Comparison of ENCODE assay signal across 20 mouse cellular contexts in the genomic region with DNA sequence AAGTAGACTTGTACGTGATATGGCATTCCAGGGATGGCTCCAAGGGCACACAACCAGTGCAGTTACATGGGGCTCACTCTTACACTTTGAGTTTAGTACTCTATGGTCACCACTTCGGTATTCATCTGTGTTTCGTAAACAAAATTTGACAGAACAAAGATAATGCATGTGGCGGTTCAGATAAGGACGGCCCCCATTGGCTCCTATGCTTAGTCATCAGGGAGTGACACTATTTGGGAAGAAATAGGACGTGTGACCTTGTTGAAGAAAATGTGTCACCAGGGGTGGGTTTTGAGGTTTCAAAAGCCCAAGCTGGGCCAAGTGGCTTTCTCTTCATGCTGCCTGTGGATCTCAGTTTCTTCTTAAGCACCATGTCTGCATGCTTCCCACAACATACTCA. TPM values are rescaled to one million over a fixed set of nuclear protein-coding genes. Genes with fewer than 3 reads are reported as not detected.
DNase-seq lines count a peak whose midpoint lies in the region; ATAC-seq and TF ChIP-seq lines count a peak whose summit lies in the region.
"Had no signal": no experiment of that assay in that cellular context is flagged by ENCODE, and none has a peak within 500 bp of the region (broad histone marks: within the 10 kb centered on the region; RNA-seq: fewer than 3 reads in every experiment).

No protein-coding gene starts in this region.

- peak; percentile 19 for DNase-seq in adrenal gland, postnatal 14 days
- no peak for DNase-seq in adrenal gland, postnatal 10 days
- DNase-seq in MEL (ENCODE audit: low read depth, low spot score), result peak; percentile 58
- DNase-seq in liver, embryonic 14.5 days (ENCODE audit: low read depth in 3 of 3, low spot score in 3 of 3), result peak in 2 of 3 experiments; percentile 28 to 31
- DNase-seq in hindbrain, embryonic 11.5 days (ENCODE audit: low spot score), result no peak
- no peak for DNase-seq in gastrocnemius, adult 18-20 months (ENCODE audit: low spot score)
- DNase-seq: adrenal gland, postnatal 36 days; cerebellum, adult 11 months; cerebellum, adult 8-10 months; cerebellum, postnatal 14 days; gastrocnemius, postnatal 36 days; heart, adult 11 months; heart, postnatal 36 days had no signal

- peak overlapping the region; percentile 24 for H3K27ac ChIP-seq in MEL (ENCODE audit: control insufficient read depth, low read depth, low read length)
- no peak overlapping the region for H3K27ac ChIP-seq in liver, embryonic 14.5 days
- H3K27ac ChIP-seq in hindbrain, embryonic 11.5 days (ENCODE audit: low read depth, low read length), result no peak overlapping the region
- H3K27ac ChIP-seq: embryonic facial prominence, embryonic 12.5 days; forebrain, embryonic 13.5 days; heart, embryonic 13.5 days; hindbrain, embryonic 12.5 days had no signal

- peak; percentile 73 to 74 for TF ChIP-seq EP300 in MEL (IDR thresholded peaks at IDR 0.05; ENCODE audit: low read depth in 1 of 2, low read length in 2 of 2)
- TF ChIP-seq EP300 in liver, embryonic 14.5 days (IDR thresholded peaks at IDR 0.05; ENCODE audit: low read depth), result 0 out of 2 replicates have a peak, but pooled peaks have one; percentile 23

- H3K36me3 ChIP-seq in MEL (ENCODE audit: control insufficient read depth in 1 of 2, insufficient read depth in 2 of 2, low read length in 2 of 2), result peaks cover 0 to 23% of the 10 kb centered on the region in 2 experiments; a peak in 2 of 4 replicates
- H3K36me3 ChIP-seq in liver, embryonic 14.5 days (replicated peaks; ENCODE audit: control insufficient read depth, insufficient read depth, low read depth), result no peaks in the 10 kb centered on the region
- no peaks in the 10 kb centered on the region for H3K36me3 ChIP-seq in hindbrain, embryonic 11.5 days (ENCODE audit: control insufficient read depth, insufficient read depth, low read length)
- H3K36me3 ChIP-seq: embryonic facial prominence, embryonic 12.5 days; heart, embryonic 13.5 days; hindbrain, embryonic 12.5 days had no signal

- H3K4me1 ChIP-seq in MEL (ENCODE audit: control insufficient read depth in 1 of 2, insufficient read depth in 2 of 2, low read length in 2 of 2), result peaks cover 5 to 21% of the 10 kb centered on the region in 2 experiments; a peak in 3 of 4 replicates
- peaks cover 0 to 3% of the 10 kb centered on the region in 2 experiments; a peak in 1 of 4 replicates for H3K4me1 ChIP-seq in liver, embryonic 14.5 days (replicated peaks; ENCODE audit: control insufficient read depth in 2 of 2, insufficient read depth in 2 of 2, low read length in 1 of 2)
- H3K4me1 ChIP-seq in hindbrain, embryonic 11.5 days (replicated peaks; ENCODE audit: control insufficient read depth, insufficient read depth, low read length), result no peaks in the 10 kb centered on the region
- H3K4me1 ChIP-seq: embryonic facial prominence, embryonic 12.5 days; heart, embryonic 13.5 days; hindbrain, embryonic 12.5 days had no signal

- no peak overlapping the region for H3K4me3 ChIP-seq in MEL (ENCODE audit: control insufficient read depth in 1 of 2, insufficient read depth in 1 of 2, low read depth in 2 of 2, low read length in 2 of 2)
- H3K4me3 ChIP-seq in liver, embryonic 14.5 days (ENCODE audit: insufficient read depth in 1 of 2, low read depth in 2 of 2, low read length in 2 of 2), result no peak overlapping the region
- H3K4me3 ChIP-seq in hindbrain, embryonic 11.5 days (ENCODE audit: low read depth, low read length), result no peak overlapping the region
- H3K4me3 ChIP-seq: embryonic facial prominence, embryonic 12.5 days; forebrain, embryonic 13.5 days; heart, embryonic 13.5 days; hindbrain, embryonic 12.5 days had no signal

- TF ChIP-seq CTCF in MEL (IDR thresholded peaks at IDR 0.05 in 2 of 3, conservative IDR thresholded peaks at IDR 0.05 in 1 of 3; ENCODE audit: control insufficient read depth in 1 of 3, insufficient read depth in 1 of 3, low read depth in 2 of 3, low read length in 3 of 3, poor library complexity in 1 of 3, severe bottlenecking in 1 of 3), result no peak
- no peak for TF ChIP-seq CTCF in liver, embryonic 14.5 days (IDR thresholded peaks at IDR 0.05; ENCODE audit: low read depth)

- ATAC-seq in liver, embryonic 14.5 days (ENCODE audit: insufficient read depth), result no peak
- ATAC-seq in hindbrain, embryonic 11.5 days (ENCODE audit: low FRiP score), result no peak
- ATAC-seq in activated CD4-positive, CD25-positive, alpha-beta regulatory T cell, adult 4 months, result no peak
- ATAC-seq: forebrain, embryonic 13.5 days; hindbrain, embryonic 16.5 days; inflammation-experienced regulatory T-cells, adult 6 months had no signal

- TF ChIP-seq POLR2A in MEL (IDR thresholded peaks at IDR 0.05; ENCODE audit: control insufficient read depth in 1 of 2, insufficient read depth in 1 of 2, low read depth in 1 of 2, low read length in 2 of 2, poor library complexity in 1 of 2), result no peak

- no peak overlapping the region for H3K9ac ChIP-seq in MEL (ENCODE audit: control insufficient read depth, low read depth, low read length, poor library complexity, severe bottlenecking)
- H3K9ac ChIP-seq in liver, embryonic 14.5 days (replicated peaks), result no peak overlapping the region
- no peak overlapping the region for H3K9ac ChIP-seq in hindbrain, embryonic 11.5 days (ENCODE audit: low read depth, low read length)
- H3K9ac ChIP-seq: embryonic facial prominence, embryonic 12.5 days; forebrain, embryonic 13.5 days; heart, embryonic 13.5 days; hindbrain, embryonic 12.5 days had no signal

- H3K9me3 ChIP-seq in MEL (replicated peaks; ENCODE audit: insufficient read depth, low read length), result no peaks in the 10 kb centered on the region
- no peaks in the 10 kb centered on the region for H3K9me3 ChIP-seq in liver, embryonic 14.5 days (ENCODE audit: control insufficient read depth, low read length)
- H3K9me3 ChIP-seq in hindbrain, embryonic 11.5 days (ENCODE audit: control insufficient read depth, low read length), result no peaks in the 10 kb centered on the region
- H3K9me3 ChIP-seq: embryonic facial prominence, embryonic 12.5 days; forebrain, embryonic 13.5 days; heart, embryonic 13.5 days; hindbrain, embryonic 12.5 days had no signal

- H3K4me2 ChIP-seq in liver, embryonic 14.5 days (ENCODE audit: low read depth), result peak overlapping the region; percentile 24; the same call in 1 of the 2 replicates
- no peak overlapping the region for H3K4me2 ChIP-seq in hindbrain, embryonic 11.5 days (replicated peaks; ENCODE audit: low read depth, low read length)
- H3K4me2 ChIP-seq: embryonic facial prominence, embryonic 12.5 days; forebrain, embryonic 13.5 days; heart, embryonic 13.5 days; hindbrain, embryonic 12.5 days had no signal

- 37% methylated on average over 6 of the region's 6 CpGs for WGBS in liver, embryonic 14.5 days (ENCODE audit: insufficient replicate concordance)
- 91% methylated on average over 6 of the region's 6 CpGs for WGBS in hindbrain, embryonic 11.5 days

- no peak for TF ChIP-seq RAD21 in MEL (IDR thresholded peaks at IDR 0.05; ENCODE audit: low read depth, low read length)

- no peaks in the 10 kb centered on the region for H3K79me2 ChIP-seq in MEL (ENCODE audit: control insufficient read depth, insufficient read depth, low read length, poor library complexity)

- H3K27me3 ChIP-seq in MEL (ENCODE audit: control insufficient read depth in 1 of 2, insufficient read depth in 2 of 2, low read length in 2 of 2), result peaks cover 8 to 12% of the 10 kb centered on the region in 2 experiments; a peak in 3 of 4 replicates
- no peaks in the 10 kb centered on the region for H3K27me3 ChIP-seq in liver, embryonic 14.5 days (ENCODE audit: control insufficient read depth, insufficient read depth, low read length)
- no peaks in the 10 kb centered on the region for H3K27me3 ChIP-seq in hindbrain, embryonic 11.5 days (ENCODE audit: control insufficient read depth, insufficient read depth, low read length)
- H3K27me3 ChIP-seq: embryonic facial prominence, embryonic 12.5 days; forebrain, embryonic 13.5 days; heart, embryonic 13.5 days had no signal

TF ChIP-seq in MEL, 35 proteins besides CTCF, POLR2A, EP300 and RAD21 (continues in another document):
- no peak for TF ChIP-seq KAT2A (conservative IDR thresholded peaks at IDR 0.05; ENCODE audit: low read depth, low read length)
- no peak for TF ChIP-seq NELFE (IDR thresholded peaks at IDR 0.05; ENCODE audit: low read depth, low read length)
- no peak for TF ChIP-seq POLR2AphosphoS5 (IDR thresholded peaks at IDR 0.05; ENCODE audit: borderline replicate concordance, low read depth, low read length)
- peak; percentile 66 for TF ChIP-seq ETS1 (IDR thresholded peaks at IDR 0.05; ENCODE audit: low read depth, low read length)
- no peak for TF ChIP-seq E2F4 (IDR thresholded peaks at IDR 0.05; ENCODE audit: borderline replicate concordance, low read depth, low read length)
- TF ChIP-seq MAZ (IDR thresholded peaks at IDR 0.05; ENCODE audit: low read depth, low read length), result no peak
- TF ChIP-seq SMC3 (IDR thresholded peaks at IDR 0.05; ENCODE audit: low read depth, low read length), result no peak
- no peak for TF ChIP-seq ELF1 (IDR thresholded peaks at IDR 0.05; ENCODE audit: low read depth, low read length)
- TF ChIP-seq HCFC1 (IDR thresholded peaks at IDR 0.05; ENCODE audit: low read depth, low read length), result no peak

RNA-seq across cellular contexts. Expression of gene Ccnq, which starts 18.9 kb away (rescaled TPM):
- total RNA-seq in adrenal gland, postnatal 14 days (2021), result 34.1 and 35.6 TPM in 2 replicates
- total RNA-seq in adrenal gland, postnatal 10 days (2021), result 10 to 100 TPM; 29.1 to 33.7 TPM
- total RNA-seq in MEL (2012; rRNA removed), result 74.1 and 77.5 TPM in 2 replicates
- 10 to 100 TPM in 1 of 2 experiments, not detected in 1; 80.5 TPM for polyA plus RNA-seq in MEL (2012; ENCODE audit: insufficient read depth in 1 of 2, insufficient read length in 2 of 2, low read depth in 1 of 2, low replicate concordance in 2 of 2, missing spikeins in 1 of 2)
- polyA plus RNA-seq in liver, embryonic 14.5 days (2012; rRNA removed), result 18.3 and 21.0 TPM in 2 replicates
- 19.8 and 20.0 TPM in 2 replicates for polyA plus RNA-seq in liver, embryonic 14.5 days (2014; fragmentation: Nextera tagmentation; extraction: Ambion mirVana)
- polyA plus RNA-seq in hindbrain, embryonic 11.5 days (2014; fragmentation: Nextera tagmentation; extraction: Ambion mirVana), result 32.3 and 33.2 TPM in 2 replicates
- total RNA-seq in gastrocnemius, adult 18-20 months (2021), result 10 to 100 TPM; 11.1 to 11.8 TPM
- polyA plus RNA-seq in activated CD4-positive, CD25-positive, alpha-beta regulatory T cell, adult 4 months (2017; shearing (Covaris generic)), result 10 to 100 TPM; 38.4 to 46.6 TPM

RNA-seq across cellular contexts. Expression of gene Nlk, which starts 35.4 kb away (rescaled TPM):
- total RNA-seq in adrenal gland, postnatal 14 days (2021), result 51.7 and 53.0 TPM in 2 replicates
- 10 to 100 TPM; 29.1 to 33.5 TPM for total RNA-seq in adrenal gland, postnatal 10 days (2021)
- total RNA-seq in MEL (2012; rRNA removed), result 17.9 and 20.0 TPM in 2 replicates
- 10 to 100 TPM in 1 of 2 experiments, not detected in 1; 16.9 TPM for polyA plus RNA-seq in MEL (2012; ENCODE audit: insufficient read depth in 1 of 2, insufficient read length in 2 of 2, low read depth in 1 of 2, low replicate concordance in 2 of 2, missing spikeins in 1 of 2)
- 4.4 and 4.7 TPM in 2 replicates for polyA plus RNA-seq in liver, embryonic 14.5 days (2012; rRNA removed)
- polyA plus RNA-seq in liver, embryonic 14.5 days (2014; fragmentation: Nextera tagmentation; extraction: Ambion mirVana), result 3.2 and 5.3 TPM in 2 replicates
- 27.5 and 34.4 TPM in 2 replicates for polyA plus RNA-seq in hindbrain, embryonic 11.5 days (2014; fragmentation: Nextera tagmentation; extraction: Ambion mirVana)
- 1 to 10 TPM; 7.3 to 9.6 TPM for total RNA-seq in gastrocnemius, adult 18-20 months (2021)
- polyA plus RNA-seq in activated CD4-positive, CD25-positive, alpha-beta regulatory T cell, adult 4 months (2017; shearing (Covaris generic)), result 10 to 100 TPM; 23.8 to 30.5 TPM

Comparison
In these comparisons a context has a peak if more than half of its experiments do, and no peak if none do; other contexts are left out.
1. DNase-seq: peak in adrenal gland, postnatal 14 days (single experiment), MEL (single experiment) and liver, embryonic 14.5 days (2 of 3); none in adrenal gland, postnatal 10 days (single experiment), hindbrain, embryonic 11.5 days (single experiment) and gastrocnemius, adult 18-20 months (single experiment).